Mouse (Mus musculus) adrenal gland, postnatal 4 days (tissue): Measurements from ENCODE around the gene Sphk1. TPM values are rescaled to one million over a fixed set of nuclear protein-coding genes. Genes with fewer than 3 reads are reported as not detected.
"Not testable (repeated sequence)": the region's sequence is repeated elsewhere in the genome, so short reads cannot be mapped to it uniquely, and the experiment has no call there.

ENCODE experiments used
- DNase-seq, 2 experiments: peaks; one replicate each; pipeline ENCODE4 v3.0.0; 2021 to 2022; ENCODE audit warnings: low spot score in 2 of 2, mixed read lengths in 2 of 2
- long read RNA-seq, 2 experiments: library from polyadenylated mRNA; stranded (forward); transcript quantifications; one replicate each; pipeline ENCODE4 v2.0.0; 2021
- total RNA-seq, 2 experiments: library from RNA; stranded (reverse); gene quantifications; 2 replicates each; pipeline ENCODE4 v1.2.3; 2021

Gene Sphk1
- total RNA-seq, result 1 to 10 TPM; 5.3 to 6.0 TPM
- long read RNA-seq, experiment 1, transcript Sphk1-202 (6 exons, 2,527 nt), result major isoform, 6 of 6 reads
- long read RNA-seq, experiment 1, partial matches to known transcripts, result 0 of 6 reads
- long read RNA-seq, experiment 1, other reads (novel, unspliced or antisense), result 0 of 6 reads
- long read RNA-seq, experiment 2, partial matches to known transcripts, result 1 of 15 reads
- long read RNA-seq, experiment 2, other reads (novel, unspliced or antisense), result 3 of 15 reads

DNA sequence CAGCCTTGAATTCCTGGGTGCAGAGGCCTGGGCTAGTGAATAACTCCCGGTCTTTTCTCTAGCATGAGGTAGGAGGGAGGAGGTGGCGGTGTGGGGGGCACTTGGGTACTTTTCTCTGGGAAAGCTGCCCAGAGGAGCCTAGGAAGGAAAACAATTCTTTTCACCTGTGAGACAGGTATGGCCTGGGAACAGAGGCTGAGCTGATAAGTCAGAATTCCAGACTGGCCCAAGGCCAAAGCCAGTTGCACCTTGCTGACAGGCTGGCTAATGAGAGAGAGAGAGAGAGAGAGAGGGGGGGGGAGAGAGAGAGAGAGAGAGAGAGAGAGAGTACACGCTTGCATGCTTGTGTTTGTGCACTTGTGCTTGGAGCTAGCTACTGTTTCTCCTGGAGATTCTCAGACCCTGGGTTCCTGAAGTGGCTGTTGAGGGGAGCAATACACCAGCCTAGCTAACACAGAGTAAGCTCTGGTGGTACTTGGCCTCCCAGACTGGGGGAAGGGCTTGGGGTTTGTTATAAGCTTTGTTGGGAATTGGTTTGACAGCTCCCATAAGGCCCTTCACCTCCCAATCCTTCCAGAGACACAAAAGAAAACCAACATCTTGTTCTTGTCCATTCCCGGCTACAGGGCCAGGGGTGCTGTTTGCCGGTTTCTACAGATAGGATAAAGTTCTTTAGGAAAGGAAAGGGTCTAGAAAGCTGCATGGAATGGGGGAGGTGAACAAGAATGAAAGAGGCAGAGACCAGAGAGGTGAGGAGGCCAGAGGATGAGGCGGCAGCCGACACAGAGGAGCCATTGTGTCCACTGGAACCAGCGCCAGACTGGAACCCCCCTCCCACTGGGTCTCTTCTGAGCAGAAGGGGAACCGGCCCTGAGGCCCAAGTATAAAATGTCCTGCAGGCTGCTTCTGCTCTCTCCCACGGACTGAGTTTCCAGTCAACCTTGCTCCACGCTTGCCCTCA is at the start of gene Sphk1:
Sphk1 (plus strand) TSS at position 739 of the 961 bp plus-strand sequence.
- DNase-seq, result no peak

DNA sequence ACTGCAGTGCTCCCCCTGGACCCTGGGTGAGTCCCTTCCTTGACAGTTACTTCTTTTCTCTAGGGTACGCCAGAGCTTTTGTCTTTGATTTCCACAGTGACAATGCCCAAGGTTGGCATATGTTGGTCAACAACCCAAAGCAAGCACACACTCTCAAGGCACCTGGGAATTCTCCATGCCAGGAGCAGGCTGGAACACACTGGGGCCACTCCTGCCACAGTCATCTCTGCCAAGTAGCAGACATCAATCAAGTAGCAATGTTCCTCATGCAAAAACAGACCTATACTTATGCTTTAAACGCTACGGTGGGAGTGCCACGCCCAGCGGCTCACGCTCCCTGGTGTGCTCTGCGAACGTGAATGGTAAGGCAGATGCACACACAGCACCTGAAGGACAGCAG is 49.8 kb upstream of the Sphk1 start:
- DNase-seq, result no peak

DNA sequence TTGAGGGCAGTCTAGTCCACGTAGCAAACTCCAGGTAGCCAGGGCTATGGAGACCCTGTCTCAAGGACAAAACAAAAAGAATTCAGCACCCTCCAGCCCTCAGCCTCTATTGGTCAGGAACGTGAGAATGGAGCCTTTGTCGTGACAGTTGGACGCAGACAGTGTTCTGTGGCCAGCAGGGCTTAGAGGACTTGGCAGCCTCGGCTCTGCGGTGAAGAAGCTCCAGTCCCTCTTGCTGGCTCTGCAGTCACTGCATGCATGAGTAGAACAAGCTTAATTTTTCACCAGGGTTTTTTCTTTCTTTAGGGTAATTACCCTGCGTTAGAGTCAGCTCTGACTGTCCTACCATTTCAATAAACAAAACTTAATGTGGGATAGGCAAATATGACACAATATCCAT is 48.9 kb upstream of the Sphk1 start:
- no peak for DNase-seq

DNA sequence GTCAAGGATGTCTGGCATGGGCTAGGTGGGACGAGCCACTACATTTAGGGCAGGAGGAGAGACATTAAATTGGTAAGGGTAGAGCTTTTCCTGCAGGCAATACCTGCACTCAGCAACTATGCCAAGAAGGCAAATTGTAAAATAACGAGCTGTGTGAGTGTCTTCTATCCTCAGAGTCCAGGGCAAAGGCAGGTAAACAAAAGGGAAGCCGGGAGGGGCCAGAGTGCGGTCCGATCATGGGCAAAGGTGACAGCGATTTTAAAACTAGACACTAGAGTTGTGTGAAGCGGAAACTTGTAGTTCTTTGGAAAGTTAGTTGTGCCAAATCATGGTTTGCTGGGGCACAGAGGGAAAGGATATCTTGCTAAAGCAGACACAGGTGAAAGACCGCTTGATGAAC is 46.5 kb upstream of the Sphk1 start:
- DNase-seq, result no peak

DNA sequence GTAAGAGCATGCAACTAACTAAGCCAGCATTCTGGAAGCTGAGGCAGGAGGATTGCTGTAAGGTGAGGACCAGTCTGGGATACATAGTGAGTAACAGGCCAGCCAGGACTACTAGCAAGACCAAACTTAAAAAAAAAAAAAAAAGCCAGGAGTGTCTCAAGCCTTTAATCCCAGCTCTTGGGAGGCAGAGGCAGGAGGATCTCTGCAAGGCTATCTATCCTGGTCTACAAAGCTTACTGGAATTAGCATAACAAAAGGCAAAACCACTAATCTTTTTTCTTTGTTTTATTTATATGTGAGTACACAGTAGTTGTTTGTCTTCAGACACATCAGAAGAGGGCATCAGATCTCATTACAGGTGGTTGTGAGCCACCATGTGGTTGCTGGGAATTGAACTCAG is 42.5 kb upstream of the Sphk1 start:
- DNase-seq, result no peak

DNA sequence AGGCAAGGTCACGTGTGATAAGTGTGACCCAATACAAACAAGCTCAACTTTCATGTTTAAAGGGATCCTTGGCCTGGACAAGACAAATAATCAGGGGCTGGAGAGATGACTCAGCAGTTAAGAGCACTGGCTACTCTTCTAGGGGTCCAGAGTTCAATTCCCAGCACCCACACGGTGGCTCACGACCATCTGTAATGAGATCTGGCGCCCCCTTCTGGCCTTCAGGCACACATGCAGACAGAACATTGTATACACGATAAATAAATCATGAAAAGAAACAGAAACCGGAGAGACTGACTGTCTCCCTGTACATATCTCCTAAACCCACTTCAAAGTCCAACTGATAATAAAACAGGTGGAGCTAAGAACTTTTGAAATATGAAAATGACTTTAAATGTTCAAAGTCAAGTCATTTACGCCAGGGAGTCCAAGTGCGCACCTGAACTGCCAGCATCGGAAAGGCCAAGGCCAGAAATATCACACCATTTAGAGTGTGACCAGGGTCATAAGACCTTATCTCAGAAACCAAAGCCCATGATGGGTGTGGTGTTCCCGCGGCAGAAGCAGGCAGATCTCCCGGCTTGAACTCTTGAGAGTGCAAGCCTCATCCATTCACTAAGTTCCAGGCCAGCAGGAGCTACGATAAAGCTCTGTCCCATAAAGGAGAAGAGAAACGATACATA is 41.9 kb upstream of the Sphk1 start:
- no peak for DNase-seq

DNA sequence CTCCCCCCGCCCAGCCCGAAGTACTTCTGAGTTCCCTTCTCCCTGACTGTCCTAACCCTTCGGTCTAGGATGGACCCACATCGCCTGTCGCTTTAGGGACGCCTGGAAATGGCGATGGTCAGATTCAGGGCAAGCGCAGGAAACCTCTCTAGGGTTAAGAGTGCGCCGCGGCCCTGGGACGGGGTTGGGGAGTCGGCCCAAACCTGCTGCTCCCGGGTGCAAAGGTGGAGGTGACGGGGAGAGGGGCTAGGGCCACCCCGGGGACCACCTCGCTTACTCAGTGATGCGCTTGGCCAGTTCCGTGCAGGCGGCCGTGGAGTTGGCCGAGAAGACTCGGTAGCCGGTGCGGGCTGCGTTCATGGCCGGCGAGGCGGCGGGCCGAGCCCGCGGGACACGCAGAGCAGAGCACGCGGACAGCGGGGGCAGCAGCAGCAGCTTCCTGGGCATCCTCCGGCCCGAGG is 40.9 kb upstream of the Sphk1 start:
- peak in 1 of 2 experiments; percentile 36 for DNase-seq

DNA sequence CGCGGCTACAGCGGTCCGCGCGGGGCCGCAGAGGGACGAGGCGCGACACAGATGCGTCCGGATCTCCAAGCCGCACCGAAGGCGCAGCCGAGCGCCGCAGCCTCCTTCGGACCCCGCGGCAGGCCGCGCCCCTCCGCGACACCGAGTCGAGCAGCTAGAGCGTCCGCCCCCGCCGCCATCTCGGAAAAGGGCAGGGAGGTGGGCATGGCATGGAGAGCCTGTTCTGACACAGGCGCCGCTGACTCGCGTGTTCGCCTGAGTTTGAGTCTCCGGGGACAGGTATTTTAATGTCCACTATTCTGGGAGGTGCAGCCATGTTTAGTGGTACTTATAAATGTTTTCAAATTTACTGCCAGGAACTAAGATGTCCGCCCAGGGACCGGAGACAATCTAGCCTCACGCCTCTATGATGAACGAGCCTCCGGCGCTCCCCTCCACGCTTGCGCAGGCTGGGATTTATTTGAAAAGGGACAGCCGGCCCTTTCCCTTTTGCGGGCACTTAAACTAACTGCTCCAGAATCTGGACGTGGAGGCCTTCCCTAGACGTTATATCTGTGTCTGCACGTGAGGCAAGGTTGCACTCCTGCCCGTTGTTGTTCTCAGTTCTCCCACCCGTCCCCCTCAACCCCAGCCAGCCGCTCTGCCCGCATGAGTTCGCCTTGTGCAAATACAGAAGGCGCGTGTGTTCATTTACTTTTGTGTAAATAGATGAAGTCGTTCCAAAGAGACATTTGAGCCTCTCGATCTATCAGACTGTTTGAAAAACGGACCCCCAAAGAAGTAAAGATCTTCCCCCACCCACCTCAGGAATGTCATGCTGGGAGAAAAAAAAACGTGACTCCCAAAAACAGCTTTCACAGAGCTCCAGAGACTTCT is 40.3 kb upstream of the Sphk1 start:
- peak; percentile 73 to 80 for DNase-seq

DNA sequence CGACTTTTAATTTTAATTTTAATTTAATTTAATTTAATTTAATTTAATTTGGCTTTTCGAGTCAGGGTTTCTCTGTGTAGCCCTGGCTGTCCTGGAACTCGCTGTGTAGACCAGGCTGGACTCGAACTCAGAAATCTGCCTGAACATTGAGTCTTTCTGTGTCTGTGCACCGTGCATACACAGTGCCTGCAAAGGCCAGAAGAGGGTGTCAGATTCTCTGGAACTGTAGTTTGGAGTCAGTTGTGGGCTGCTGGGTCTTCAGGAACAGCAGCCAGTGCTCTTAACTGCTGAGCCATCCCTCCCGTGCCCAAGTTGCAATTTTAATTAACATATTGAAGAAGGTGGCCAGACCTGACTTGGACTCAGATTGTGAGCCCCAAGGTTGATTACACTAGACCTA is 39.4 kb upstream of the Sphk1 start:
- no peak for DNase-seq

DNA sequence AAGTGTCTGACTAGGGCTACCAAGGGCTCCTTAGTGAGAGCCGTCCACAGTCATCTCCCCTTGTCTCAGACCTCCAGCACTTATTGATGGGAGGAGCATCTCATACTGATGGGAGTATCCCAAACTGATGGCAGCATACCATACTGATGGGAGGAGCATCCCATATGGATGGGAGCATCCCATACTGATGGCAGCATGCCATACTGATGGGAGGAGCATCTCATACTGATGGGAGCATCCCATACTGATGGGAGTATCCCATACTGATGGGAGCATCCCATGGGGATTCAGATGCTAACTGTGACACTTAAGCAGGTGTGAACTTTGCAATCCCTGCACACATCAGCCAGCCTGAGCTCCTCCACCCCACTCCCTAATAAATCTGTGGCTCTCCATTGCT is 38.2 kb upstream of the Sphk1 start:
- not testable (repeated sequence) for DNase-seq

DNA sequence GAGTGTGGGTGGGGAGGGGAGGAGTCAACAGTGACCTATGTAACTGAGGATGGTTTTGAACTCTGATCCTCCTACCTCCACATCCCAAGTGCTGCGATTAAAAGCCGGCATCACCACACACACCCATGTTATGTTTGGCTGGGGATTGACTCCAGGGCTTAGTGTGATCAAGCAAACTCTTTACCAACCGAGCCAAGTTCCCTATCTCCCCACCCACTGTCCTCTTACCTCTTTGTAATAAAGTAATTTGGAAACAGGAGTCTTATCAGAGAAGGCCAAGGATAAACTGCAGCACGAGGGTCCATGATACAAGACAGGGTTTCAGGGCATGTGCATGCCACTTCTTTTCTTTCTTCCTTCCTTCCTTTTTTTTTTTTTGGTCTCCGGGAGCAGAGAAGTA is 37.5 kb upstream of the Sphk1 start:
- no peak for DNase-seq

DNA sequence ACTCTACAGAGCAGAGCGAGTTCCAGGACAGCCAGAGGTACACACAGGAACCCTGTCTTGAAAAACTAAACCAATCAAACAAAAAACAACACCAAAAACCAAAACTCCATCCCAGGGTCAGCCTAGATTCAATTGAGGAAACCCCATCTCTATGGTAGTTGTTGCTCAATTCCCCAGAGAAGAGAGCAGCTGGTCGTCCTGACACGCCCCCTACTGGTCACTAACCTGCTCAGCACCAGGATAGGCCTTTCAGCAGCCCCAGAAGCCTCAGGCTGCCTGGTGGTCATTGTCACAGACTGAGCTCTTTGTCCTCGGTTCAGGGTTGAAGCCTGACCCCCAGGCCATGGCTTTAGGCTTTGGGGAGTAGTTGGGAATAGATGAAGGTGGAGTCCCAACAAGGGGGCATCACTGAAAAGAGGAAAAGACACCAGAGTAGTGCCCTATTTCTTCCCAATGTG is 36.9 kb upstream of the Sphk1 start, which contains the start of gene Prpsap1:
Prpsap1 (minus strand) TSS at position 408 of the 458 bp plus-strand sequence.
- DNase-seq, result no peak

DNA sequence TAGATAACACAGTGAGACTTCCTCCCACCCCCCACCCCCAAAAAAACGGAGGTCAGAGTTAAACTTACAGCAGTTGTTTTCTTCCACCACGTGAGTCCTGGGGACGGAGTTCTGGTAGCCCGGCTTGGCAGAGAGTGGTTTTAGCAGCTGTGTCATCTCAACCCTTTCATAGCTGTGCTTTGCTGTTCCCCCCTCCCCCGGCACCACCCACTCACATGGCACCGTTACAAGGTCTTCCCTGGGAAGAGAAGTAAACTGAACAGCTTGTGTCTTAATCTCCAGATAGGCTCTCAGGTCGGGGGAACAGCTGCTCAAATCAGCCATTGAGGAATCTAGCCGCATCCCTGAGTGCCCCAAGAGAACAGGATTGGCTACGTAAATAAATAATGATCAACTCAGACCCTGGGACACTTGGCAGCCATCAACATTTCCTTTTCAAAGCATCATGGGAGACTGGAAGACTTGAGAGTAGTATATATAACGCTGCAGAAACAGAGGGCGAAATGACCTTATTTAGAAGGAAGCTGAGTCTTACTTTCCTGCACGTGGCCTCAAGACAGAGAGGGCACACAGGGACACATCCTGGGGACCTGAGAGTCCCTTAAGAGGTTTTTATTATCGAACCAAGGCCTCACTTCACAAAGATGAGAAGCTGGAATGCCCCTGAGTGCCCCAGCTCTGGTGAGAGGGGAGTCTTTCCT is 36.1 kb upstream of the Sphk1 start:
- no peak for DNase-seq

DNA sequence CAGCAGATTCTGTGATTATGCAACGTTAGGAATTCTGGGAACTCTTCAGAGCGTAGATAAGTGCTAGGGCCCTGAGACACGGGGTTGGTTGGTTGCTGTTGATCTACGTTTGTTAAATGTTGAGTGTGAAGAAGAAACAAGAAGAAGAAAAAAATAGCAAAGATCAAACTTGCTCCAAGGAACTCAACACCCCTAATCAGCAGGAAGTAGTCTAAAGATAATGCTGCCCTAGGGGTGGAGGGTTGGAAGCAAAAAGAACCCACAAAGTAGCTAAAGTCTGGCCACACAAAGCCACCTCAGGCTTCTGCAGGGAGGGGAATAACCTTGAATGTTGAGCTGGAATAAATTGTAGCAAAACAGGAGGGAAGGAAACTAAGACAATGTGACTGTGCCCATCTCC is 33.4 kb upstream of the Sphk1 start:
- no peak for DNase-seq

DNA sequence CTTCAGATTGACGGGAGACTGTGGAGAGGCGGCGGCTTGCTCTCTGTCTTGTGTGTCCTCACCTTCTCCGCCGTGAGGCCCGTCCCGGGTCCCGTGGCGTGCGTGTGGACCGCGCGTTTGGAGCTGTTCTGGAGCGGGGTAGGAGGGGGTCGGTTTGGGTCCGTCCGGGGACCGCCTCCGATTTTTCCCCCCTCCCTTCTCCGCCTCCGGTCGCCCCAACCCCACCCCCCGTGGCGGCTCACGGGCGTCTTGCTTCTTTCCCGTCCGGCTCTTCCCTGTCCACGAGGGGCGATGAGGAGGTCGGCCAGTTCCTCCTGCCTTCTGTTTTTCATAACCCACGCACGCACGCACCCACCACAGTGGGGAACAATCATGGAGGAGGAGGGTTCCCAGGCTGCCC is 32.1 kb upstream of the Sphk1 start:
- DNase-seq, result no peak

DNA sequence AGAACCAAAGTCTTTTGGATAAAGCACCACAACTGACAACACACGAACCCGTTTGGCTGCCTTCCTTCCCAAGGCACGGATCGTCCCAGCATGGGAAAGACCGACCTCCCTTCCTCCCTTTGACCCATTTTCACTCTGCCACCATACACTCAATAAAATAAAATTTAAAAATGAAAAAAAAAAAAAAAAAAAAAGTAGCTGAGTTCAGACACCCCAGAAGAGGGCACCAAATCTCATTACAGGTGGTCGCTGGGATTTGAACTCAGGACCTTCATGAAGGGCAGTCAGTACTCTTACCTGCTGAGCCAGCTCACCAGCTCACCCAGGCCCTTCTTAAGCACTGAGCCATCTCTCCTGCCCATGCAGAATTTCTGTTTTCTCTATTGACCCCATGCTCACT is 31.7 kb upstream of the Sphk1 start:
- DNase-seq, result no peak

DNA sequence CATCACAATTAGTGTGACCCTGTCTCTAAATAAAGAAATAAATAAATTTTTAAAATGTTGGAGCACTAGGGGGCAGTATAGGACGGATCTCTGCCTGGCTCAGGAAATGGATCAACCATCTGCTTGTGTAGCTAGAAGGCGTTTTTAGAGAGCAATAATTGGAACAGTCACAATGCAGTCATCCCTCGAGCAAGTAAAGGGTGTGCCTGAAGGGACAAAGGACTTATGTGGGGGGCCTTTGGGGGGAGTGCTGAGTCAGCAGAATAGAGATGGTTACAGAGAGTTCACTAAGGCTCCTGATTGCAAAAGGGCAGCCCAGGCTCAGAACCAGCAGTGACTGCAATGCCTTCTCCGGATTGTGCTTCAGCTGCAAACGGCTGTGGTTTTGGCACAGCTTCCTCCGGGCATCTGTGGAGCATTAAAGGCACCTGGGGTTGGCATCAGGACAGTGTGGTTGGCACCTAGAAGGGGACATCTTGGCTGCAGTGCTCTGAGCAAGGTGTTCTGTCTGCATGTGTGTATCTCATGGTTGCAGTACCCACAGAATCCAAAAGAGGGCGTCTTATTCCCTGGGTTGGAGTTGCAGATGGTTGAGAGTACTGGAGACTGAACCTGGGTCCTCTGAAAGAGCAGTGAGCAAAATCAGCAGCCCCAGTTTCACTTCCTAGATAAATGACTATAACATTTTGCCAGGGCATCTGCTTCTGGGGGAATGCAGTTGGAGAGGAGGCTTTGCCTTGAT is 29.5 kb upstream of the Sphk1 start:
- no peak for DNase-seq

DNA sequence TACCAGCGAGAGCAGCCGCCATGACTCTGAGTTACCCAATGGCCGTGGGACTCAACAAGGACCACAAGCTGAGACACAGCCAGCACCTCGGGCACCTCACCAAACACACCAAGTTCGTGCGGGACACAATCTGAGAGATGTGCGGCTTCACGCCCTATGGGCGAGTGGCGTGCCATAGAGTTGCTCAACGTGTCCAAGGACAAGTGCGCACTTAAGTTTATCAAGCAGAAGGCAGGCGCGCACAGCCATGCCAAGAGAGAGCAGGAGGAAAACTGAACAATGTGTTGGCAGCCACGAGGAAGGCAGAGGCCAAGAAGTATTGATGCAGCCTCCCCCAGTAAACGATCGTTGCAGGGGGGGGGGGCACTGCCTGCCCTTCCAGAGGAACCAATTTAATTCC is 26.2 kb upstream of the Sphk1 start:
- no peak for DNase-seq

DNA sequence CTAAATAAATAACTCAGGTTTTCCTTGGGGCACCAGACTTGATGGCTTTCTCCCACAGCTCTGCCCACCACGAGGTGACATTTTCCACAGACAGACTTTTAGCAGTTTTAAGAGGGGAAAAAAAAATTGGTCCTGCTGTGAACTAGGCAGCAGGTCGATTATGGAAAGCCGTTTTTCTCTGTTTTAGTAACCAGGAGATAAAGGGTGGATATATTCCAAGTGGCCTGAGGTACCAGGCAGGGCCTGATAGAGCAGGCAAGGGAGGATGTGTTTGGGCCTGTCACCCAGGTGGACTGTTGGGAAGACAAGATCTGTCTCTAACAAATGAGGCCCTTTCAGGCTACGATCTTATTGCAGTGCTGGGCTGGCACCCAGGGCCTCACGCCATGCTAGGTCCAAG is 25.2 kb upstream of the Sphk1 start:
- DNase-seq, result no peak
